Mouse (Mus musculus) spleen, adult 2 months (tissue): ENCODE results near the gene Hoxc11.

ENCODE experiments used
- CTCF ChIP-seq: fragments of 200-500 bp; IDR thresholded peaks from 2 replicates; pipeline ENCODE4 v1.5.1; 2011; ENCODE audit warnings: mild to moderate bottlenecking, inconsistent platforms; ENCODE audit not compliant: insufficient read depth, insufficient read length, insufficient replicate concordance; ENCODE audit errors: extremely low read depth
- POLR2A ChIP-seq: fragments of 200-500 bp; IDR thresholded peaks from 2 replicates; pipeline ENCODE4 v1.6.1; 2011; ENCODE audit warnings: low read depth, low read length, inconsistent platforms

DNA sequence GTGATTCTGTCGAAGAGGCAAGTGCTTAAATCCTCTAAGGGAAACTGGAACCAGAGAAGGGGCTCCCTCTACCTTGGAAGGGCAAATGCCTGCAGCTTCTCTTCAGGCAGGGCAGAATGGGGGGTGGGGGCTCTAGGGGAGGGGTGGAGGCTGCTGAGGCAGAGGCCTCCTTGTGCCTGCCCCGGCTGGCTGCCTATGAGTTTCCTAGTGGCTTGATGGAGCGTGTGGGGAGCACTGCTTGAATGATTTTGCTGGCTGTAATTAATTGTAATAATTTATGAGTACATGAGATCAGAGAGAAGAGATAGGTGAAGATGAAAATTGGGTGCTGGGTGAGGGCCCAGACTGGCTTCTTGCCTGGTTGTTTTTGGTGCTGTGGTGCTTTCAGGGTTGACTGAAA, 30.7 kb downstream of the Hoxc11 start:
- TF ChIP-seq POLR2A (no peak), CTCF (no peak)
